Mouse (Mus musculus) CH12.LX (cell line): ENCODE data around the gene Nfia. TPM values are rescaled to one million over a fixed set of nuclear protein-coding genes. Genes with fewer than 3 reads are reported as not detected.

Experiments used
- DNase-seq: peaks from one replicate; pipeline ENCODE4 v3.0.0-alpha.2; 2013; ENCODE audit errors: extremely low read depth
- H3K27ac ChIP-seq: 2 replicates; pipeline ENCODE4 v1.5.1; 2012; ENCODE audit warnings: low read depth, mild to moderate bottlenecking, control low read depth, moderate library complexity; ENCODE audit not compliant: insufficient read depth
- H3K27me3 ChIP-seq: replicated peaks from 2 replicates; pipeline ENCODE3; 2012; ENCODE audit warnings: inconsistent platforms
- H3K36me3 ChIP-seq, 2 experiments: replicated peaks in 1 of 2; 2 replicates each; pipeline versions ENCODE3 to v1.6.1; 2012; ENCODE audit warnings: inconsistent platforms in 1 of 2, low read length in 1 of 2, mild to moderate bottlenecking in 1 of 2, mixed read lengths in 1 of 2, moderate library complexity in 1 of 2; ENCODE audit not compliant: control insufficient read depth in 1 of 2, insufficient read depth in 1 of 2
- H3K4me1 ChIP-seq, 2 experiments: 2 replicates each; pipeline ENCODE4 v1.6.1; 2012; ENCODE audit warnings: inconsistent platforms in 1 of 2, moderate library complexity in 1 of 2; ENCODE audit not compliant: insufficient read depth in 2 of 2, control insufficient read depth in 1 of 2
- H3K4me2 ChIP-seq: 2 replicates; pipeline ENCODE4 v1.6.1; 2012; ENCODE audit warnings: low read depth, mild to moderate bottlenecking, control low read depth; ENCODE audit not compliant: poor library complexity, insufficient read depth, severe bottlenecking
- H3K4me3 ChIP-seq, 3 experiments: fragments of 150-350 bp in 1 of 3; sonication (generic) in 1 of 3; replicated peaks in 1 of 3; 2 replicates each; pipeline versions ENCODE3 to v1.5.1; 2011 to 2012; ENCODE audit warnings: low read depth in 2 of 3, low read length in 2 of 3, mild to moderate bottlenecking in 2 of 3, moderate library complexity in 2 of 3, control low read depth in 1 of 3, improper control_type of control experiment in 1 of 3, inconsistent platforms in 1 of 3, mixed read lengths in 1 of 3; ENCODE audit not compliant: poor library complexity in 1 of 3
- H3K79me2 ChIP-seq: replicated peaks from 2 replicates; pipeline ENCODE4 v1.6.1; 2012; ENCODE audit warnings: mild to moderate bottlenecking, moderate library complexity; ENCODE audit not compliant: control insufficient read depth, poor library complexity, insufficient read depth, severe bottlenecking; ENCODE audit errors: extremely low read depth
- H3K9ac ChIP-seq: 2 replicates; pipeline ENCODE4 v1.6.1; 2012; ENCODE audit warnings: low read depth, mild to moderate bottlenecking, control low read depth, moderate library complexity; ENCODE audit not compliant: insufficient read depth
- H3K9me3 ChIP-seq: replicated peaks from 2 replicates; pipeline ENCODE3; 2012; ENCODE audit warnings: low read length, inconsistent platforms, mixed read lengths
- BHLHE40 ChIP-seq: IDR thresholded peaks from 2 replicates; pipeline ENCODE4 v1.6.1; 2011; ENCODE audit warnings: mild to moderate bottlenecking, low read depth, low read length, improper control_type of control experiment
- CHD1 ChIP-seq: IDR thresholded peaks from 2 replicates; pipeline ENCODE4 v1.6.1; 2012; ENCODE audit warnings: low read depth, low read length, improper control_type of control experiment, inconsistent platforms
- CHD2 ChIP-seq: IDR thresholded peaks from 2 replicates; pipeline ENCODE4 v1.6.1; 2011; ENCODE audit warnings: low read length, improper control_type of control experiment
- CTCF ChIP-seq, 2 experiments: IDR thresholded peaks in 1 of 2; conservative IDR thresholded peaks in 1 of 2; 2 replicates each; pipeline ENCODE4 v1.5.1; 2011 to 2012; ENCODE audit warnings: low read depth in 2 of 2, low read length in 2 of 2, improper control_type of control experiment in 1 of 2, inconsistent platforms in 1 of 2, mild to moderate bottlenecking in 1 of 2, moderate library complexity in 1 of 2
- E2F4 ChIP-seq: IDR thresholded peaks from 2 replicates; pipeline ENCODE4 v1.6.1; 2011; ENCODE audit warnings: low read depth, low read length, improper control_type of control experiment; ENCODE audit not compliant: insufficient replicate concordance
- ELF1 ChIP-seq: IDR thresholded peaks from 2 replicates; pipeline ENCODE4 v1.6.1; 2014; ENCODE audit warnings: low read depth, mild to moderate bottlenecking, inconsistent platforms, low read length, improper control_type of control experiment
- EP300 ChIP-seq: IDR thresholded peaks from 2 replicates; pipeline ENCODE4 v1.6.1; 2011; ENCODE audit warnings: low read length, improper control_type of control experiment
- ETS1 ChIP-seq: conservative IDR thresholded peaks from 2 replicates; pipeline ENCODE4 v1.6.1; 2012; ENCODE audit warnings: low read depth, mild to moderate bottlenecking, inconsistent platforms, low read length, improper control_type of control experiment, moderate library complexity
- GABPA ChIP-seq: IDR thresholded peaks from 2 replicates; pipeline ENCODE4 v1.6.1; 2012; ENCODE audit warnings: low read depth, low read length, improper control_type of control experiment, inconsistent platforms; ENCODE audit not compliant: insufficient replicate concordance
- HCFC1 ChIP-seq: IDR thresholded peaks from 2 replicates; pipeline ENCODE4 v1.6.1; 2012; ENCODE audit warnings: low read depth, mild to moderate bottlenecking, inconsistent platforms, low read length, improper control_type of control experiment
- IRF4 ChIP-seq: IDR thresholded peaks from 2 replicates; pipeline ENCODE4 v1.6.1; 2014; ENCODE audit warnings: low read depth, mild to moderate bottlenecking, inconsistent platforms, low read length, improper control_type of control experiment
- MAFK ChIP-seq: IDR thresholded peaks from 2 replicates; pipeline ENCODE4 v1.6.1; 2011; ENCODE audit warnings: low read length, improper control_type of control experiment; ENCODE audit not compliant: insufficient replicate concordance
- MAZ ChIP-seq: IDR thresholded peaks from 2 replicates; pipeline ENCODE4 v1.6.1; 2012; ENCODE audit warnings: low read depth, mild to moderate bottlenecking, inconsistent platforms, low read length, improper control_type of control experiment, moderate library complexity
- NRF1 ChIP-seq: IDR thresholded peaks from 2 replicates; pipeline ENCODE4 v1.6.1; 2014; ENCODE audit warnings: low read depth, mild to moderate bottlenecking, inconsistent platforms, low read length, improper control_type of control experiment, moderate library complexity
- PAX5 ChIP-seq: IDR thresholded peaks from 2 replicates; pipeline ENCODE4 v1.6.1; 2012; ENCODE audit warnings: low read length, inconsistent platforms, mixed read lengths
- POLR2A ChIP-seq: IDR thresholded peaks from 2 replicates; pipeline ENCODE4 v1.6.1; 2011; ENCODE audit warnings: low read depth, mild to moderate bottlenecking, improper control_type of control experiment, low read length
- POLR2AphosphoS2 ChIP-seq: IDR thresholded peaks from 2 replicates; pipeline ENCODE4 v1.6.1; 2011; ENCODE audit warnings: low read depth, low read length, improper control_type of control experiment
- RAD21 ChIP-seq: IDR thresholded peaks from 2 replicates; pipeline ENCODE4 v1.6.1; 2011; ENCODE audit warnings: low read depth, mild to moderate bottlenecking, low read length, improper control_type of control experiment, moderate library complexity
- SIN3A ChIP-seq: IDR thresholded peaks from 2 replicates; pipeline ENCODE4 v1.6.1; 2012; ENCODE audit warnings: low read length, improper control_type of control experiment, inconsistent platforms
- SMC3 ChIP-seq: IDR thresholded peaks from 2 replicates; pipeline ENCODE4 v1.6.1; 2011; ENCODE audit warnings: low read depth, low read length, improper control_type of control experiment
- TBP ChIP-seq: conservative IDR thresholded peaks from 2 replicates; pipeline ENCODE4 v1.6.1; 2011; ENCODE audit warnings: low read depth, low read length, improper control_type of control experiment
- TCF12 ChIP-seq: IDR thresholded peaks from 2 replicates; pipeline ENCODE4 v1.6.1; 2014; ENCODE audit warnings: low read depth, mild to moderate bottlenecking, inconsistent platforms, low read length, improper control_type of control experiment
- USF1 ChIP-seq: IDR thresholded peaks from 2 replicates; pipeline ENCODE4 v1.6.1; 2014; ENCODE audit warnings: low read depth, mild to moderate bottlenecking, inconsistent platforms, low read length, improper control_type of control experiment
- ZKSCAN1 ChIP-seq: IDR thresholded peaks from 2 replicates; pipeline ENCODE4 v1.6.1; 2012; ENCODE audit warnings: low read depth, inconsistent platforms, low read length, improper control_type of control experiment, borderline replicate concordance
- ZNF384 ChIP-seq: IDR thresholded peaks from 2 replicates; pipeline ENCODE4 v1.6.1; 2012; ENCODE audit warnings: low read depth, low read length, improper control_type of control experiment, inconsistent platforms
- dilution Hi-C: fragments of 300-500 bp; cut with MboI; formaldehyde crosslinking; loops from 2 replicates; pipeline ENCODE4 v1.14.3; 2020; ENCODE audit warnings: low sequenced_read_pairs; ENCODE audit not compliant: extremely low pct_unique_long_range_greater_than_20kb, extremely low pct_ligation_motif_present
- in situ Hi-C: fragments of 300-500 bp; cut with MboI; formaldehyde crosslinking; loops from 3 replicates; pipeline ENCODE4 v1.14.3; 2019; ENCODE audit warnings: low sequenced_read_pairs, low pct_ligation_motif_present, low pct_unique_long_range_greater_than_20kb, mixed read lengths
- polyA plus RNA-seq: library from polyadenylated mRNA; unstranded; fragments of >175 nt; gene quantifications from 2 replicates; pipeline ENCODE4 v1.2.1, GENCODE M21; 2012; ENCODE audit warnings: low read depth; ENCODE audit not compliant: insufficient read length
- total RNA-seq, 2 experiments: library from RNA; depleted of rRNA; stranded (reverse); fragments of 300-350 nt in 1 of 2; fragments of >200 nt in 1 of 2; gene quantifications; 2 replicates each; pipeline ENCODE4 v1.2.3; 2012 to 2014

The Nfia gene
- total and polyA plus RNA-seq, 3 experiments: not detected

DNA sequence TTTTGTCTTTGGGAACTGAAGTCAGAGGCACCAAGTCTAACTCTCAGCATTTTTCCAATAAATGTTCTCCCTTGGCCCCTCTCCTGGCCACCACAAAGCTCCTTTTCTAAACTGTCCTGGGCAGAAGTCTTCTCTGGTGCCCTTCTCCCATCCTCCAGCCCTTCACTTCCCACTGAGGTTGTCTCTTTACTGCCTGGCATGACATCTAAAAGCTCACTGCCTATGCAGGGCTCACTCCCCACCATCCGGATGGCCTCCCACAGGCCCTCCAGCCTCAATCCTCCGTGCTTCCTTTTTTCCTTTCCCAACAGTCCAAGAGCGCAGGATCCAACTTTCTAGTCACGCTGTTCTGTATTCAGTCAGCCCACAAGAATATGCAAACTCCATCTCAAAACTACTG, 342.9 kb downstream of the Nfia start:
- DNase-seq: no peak
- TF ChIP-seq MAZ (no peak), POLR2AphosphoS2 (no peak), CTCF (conservative IDR thresholded peaks at IDR 0.05 in 1 of 2, IDR thresholded peaks at IDR 0.05 in 1 of 2; ENCODE audit: low read depth in 2 of 2, low read length in 2 of 2) (no peak), ELF1 (no peak), RAD21 (no peak), NRF1 (no peak), GABPA (no peak)

DNA sequence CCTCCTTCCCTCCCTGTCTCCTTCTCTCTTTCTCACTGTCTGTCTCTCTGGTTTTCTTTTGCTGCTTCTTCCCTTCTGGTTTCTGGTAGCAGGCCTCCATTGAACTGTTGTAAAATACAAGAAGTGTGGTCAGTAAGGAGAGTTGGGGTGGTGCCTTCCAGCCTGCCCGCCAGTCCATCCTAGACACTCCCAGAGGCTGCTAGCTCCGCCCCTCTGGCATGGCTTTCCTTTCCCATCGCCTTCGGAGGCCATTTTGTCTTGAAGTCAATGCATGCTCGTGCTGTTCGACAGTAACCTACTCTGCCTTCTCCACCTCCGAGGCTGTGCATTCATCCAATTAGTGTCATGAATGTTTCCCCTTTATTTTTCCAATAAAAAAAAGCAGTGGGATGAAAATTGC, 343.5 kb downstream of the Nfia start:
- dilution Hi-C loops: no loop called here
- in situ Hi-C loops: no loop called here
- no peak overlapping the region for H3K9ac ChIP-seq
- H3K4me3 ChIP-seq: no peak overlapping the region
- no peak overlapping the region for H3K27ac ChIP-seq
- DNase-seq: no peak
- no peak for TF ChIP-seq RAD21
- no peaks in the 10 kb centered on the region for H3K79me2 ChIP-seq
- H3K9me3 ChIP-seq: peaks cover 56% of the 10 kb centered on the region
- no peak overlapping the region for H3K4me2 ChIP-seq
- no peaks in the 10 kb centered on the region for H3K4me1 ChIP-seq
- no peaks in the 10 kb centered on the region for H3K36me3 ChIP-seq
- H3K27me3 ChIP-seq: no peaks in the 10 kb centered on the region

More for the DNA sequence above, 342.9 kb downstream of the Nfia start:
- dilution Hi-C loops: no loop called here
- Histone ChIP-seq H3K27ac (no peak overlapping the region), H3K79me2 (no peaks in the 10 kb centered on the region), H3K9me3 (peaks cover 55% of the 10 kb centered on the region), H3K4me3 (no peak overlapping the region), H3K4me1 (no peaks in the 10 kb centered on the region), H3K9ac (no peak overlapping the region), H3K4me2 (no peak overlapping the region), H3K36me3 (no peaks in the 10 kb centered on the region), H3K27me3 (no peaks in the 10 kb centered on the region)
- in situ Hi-C loops: no loop called here

DNA sequence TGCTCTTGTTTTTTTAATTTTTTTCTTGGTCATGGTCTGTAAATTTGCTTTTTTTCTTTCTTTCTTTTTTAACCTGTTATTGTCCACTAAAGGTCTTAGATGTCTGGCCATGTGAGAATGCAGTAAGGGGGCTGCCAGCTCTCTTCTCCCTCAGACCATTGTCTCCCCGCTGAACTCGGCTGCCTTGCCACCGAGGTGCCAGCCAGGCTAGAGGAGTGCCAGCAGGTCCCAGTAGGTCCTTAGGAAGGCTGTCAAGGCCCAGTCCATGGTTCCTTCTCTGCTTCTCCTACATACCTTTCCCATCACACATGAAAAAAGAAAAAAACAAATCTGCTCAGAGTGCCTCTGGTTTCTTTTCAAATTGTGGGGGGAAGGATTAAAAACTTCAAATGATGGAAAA, 345.6 kb downstream of the Nfia start:
- H3K36me3 ChIP-seq: no peaks in the 10 kb centered on the region
- no peak overlapping the region for H3K9ac ChIP-seq
- H3K79me2 ChIP-seq: no peaks in the 10 kb centered on the region
- H3K27ac ChIP-seq: no peak overlapping the region
- no peak overlapping the region for H3K4me2 ChIP-seq
- TF ChIP-seq EP300 (no peak), POLR2A (no peak), MAFK (no peak), E2F4 (no peak), ZNF384 (no peak), PAX5 (no peak), HCFC1 (no peak), SIN3A (no peak), CTCF (conservative IDR thresholded peaks at IDR 0.05 in 1 of 2, IDR thresholded peaks at IDR 0.05 in 1 of 2; ENCODE audit: low read depth in 2 of 2, low read length in 2 of 2) (no peak), POLR2AphosphoS2 (no peak), ZKSCAN1 (no peak), TBP (no peak), CHD1 (no peak), USF1 (no peak), CHD2 (no peak), BHLHE40 (no peak), TCF12 (no peak), IRF4 (no peak), SMC3 (no peak), ETS1 (no peak)
- no peak for DNase-seq
- H3K4me1 ChIP-seq: no peaks in the 10 kb centered on the region
- dilution Hi-C loops (no loop called here), in situ Hi-C loops (no loop called here)
- H3K27me3 ChIP-seq: no peaks in the 10 kb centered on the region
- H3K9me3 ChIP-seq: peaks cover 69% of the 10 kb centered on the region
- no peak overlapping the region for H3K4me3 ChIP-seq
